Mouse (Mus musculus) liver, embryonic 14.5 days (tissue): ENCODE data around the gene Zfp970. TPM values are rescaled to one million over a fixed set of nuclear protein-coding genes. Genes with fewer than 3 reads are reported as not detected.
"Not testable (repeated sequence)": the region's sequence is repeated elsewhere in the genome, so short reads cannot be mapped to it uniquely, and the experiment has no call there.

Experiments
- ATAC-seq: fragments of 200-750 bp; cut with Nextera tagmentation; 2 replicates; pipeline ENCODE4 v1.8.0; 2017; ENCODE audit warnings: moderate number of reproducible peaks, mild to moderate bottlenecking, moderate library complexity; ENCODE audit not compliant: insufficient read depth
- DNase-seq, 3 experiments: peaks; one replicate each; pipeline ENCODE4 v3.0.0-alpha.2; 2012 to 2013; ENCODE audit warnings: low read depth in 3 of 3, low spot score in 3 of 3
- H3K27ac ChIP-seq: fragments of 300-500 bp; sonication (generic); 2 replicates; pipeline ENCODE4 v1.5.1; 2014; ENCODE audit warnings: moderate library complexity, mild to moderate bottlenecking, control low read depth, inconsistent platforms
- H3K27me3 ChIP-seq: fragments of 300-500 bp; sonication (generic); 2 replicates; pipeline ENCODE4 v1.6.1; 2014; ENCODE audit warnings: mild to moderate bottlenecking, low read length, moderate library complexity; ENCODE audit not compliant: control insufficient read depth, insufficient read depth
- H3K36me3 ChIP-seq: fragments of 300-500 bp; sonication (generic); replicated peaks from 2 replicates; pipeline ENCODE4 v1.6.1; 2014; ENCODE audit warnings: low read depth; ENCODE audit not compliant: control insufficient read depth, insufficient read depth
- H3K4me1 ChIP-seq, 2 experiments: fragments of 200-500 bp in 1 of 2; fragments of 300-500 bp in 1 of 2; sonication (generic) in 1 of 2; replicated peaks; 2 replicates each; pipeline ENCODE4 v1.6.1; 2012 to 2014; ENCODE audit warnings: antibody characterized with exemption in 1 of 2, inconsistent platforms in 1 of 2, low read length in 1 of 2; ENCODE audit not compliant: control insufficient read depth in 2 of 2, insufficient read depth in 2 of 2
- H3K4me2 ChIP-seq: fragments of 300-500 bp; sonication (generic); 2 replicates; pipeline ENCODE4 v1.6.1; 2014; ENCODE audit warnings: low read depth, mild to moderate bottlenecking, control low read depth, moderate library complexity
- H3K4me3 ChIP-seq, 2 experiments: fragments of 200-500 bp in 1 of 2; fragments of 300-500 bp in 1 of 2; sonication (generic) in 1 of 2; 2 replicates each; pipeline ENCODE4 v1.5.1; 2012 to 2014; ENCODE audit warnings: low read depth in 2 of 2, low read length in 2 of 2, mild to moderate bottlenecking in 2 of 2, control low read depth in 1 of 2, inconsistent platforms in 1 of 2, moderate library complexity in 1 of 2; ENCODE audit not compliant: insufficient read depth in 1 of 2
- H3K9ac ChIP-seq: fragments of 300-500 bp; sonication (generic); replicated peaks from 2 replicates; pipeline ENCODE4 v1.6.1; 2014; ENCODE audit warnings: mild to moderate bottlenecking, control low read depth, moderate library complexity
- H3K9me3 ChIP-seq: fragments of 300-500 bp; sonication (generic); 2 replicates; pipeline ENCODE4 v1.6.1; 2016; ENCODE audit warnings: low read length, mixed read lengths; ENCODE audit not compliant: control insufficient read depth
- whole genome bisulfite sequencing: fragments of 180-500 bp; shearing (Covaris S2); extraction: QIAGEN DNeasy Blood & Tissue Kit; methylation state at CpG from one replicate; pipeline ENCODE4 v1.1.7; 2014; ENCODE audit not compliant: insufficient replicate concordance; 5-methylcytosine and 5-hydroxymethylcytosine counted together
- polyA plus RNA-seq, 2 experiments: library from polyadenylated mRNA; depleted of rRNA in 1 of 2; stranded (reverse) in 1 of 2; unstranded in 1 of 2; fragments of >200 nt; fragmentation: Nextera tagmentation in 1 of 2; extraction: Ambion mirVana in 1 of 2; gene quantifications; 2 replicates each; pipeline versions ENCODE4 v1.2.1 to v1.2.3; 2012 to 2014

The Zfp970 gene
- polyA plus RNA-seq, 2 experiments = 1.6 to 3.1 TPM

DNA sequence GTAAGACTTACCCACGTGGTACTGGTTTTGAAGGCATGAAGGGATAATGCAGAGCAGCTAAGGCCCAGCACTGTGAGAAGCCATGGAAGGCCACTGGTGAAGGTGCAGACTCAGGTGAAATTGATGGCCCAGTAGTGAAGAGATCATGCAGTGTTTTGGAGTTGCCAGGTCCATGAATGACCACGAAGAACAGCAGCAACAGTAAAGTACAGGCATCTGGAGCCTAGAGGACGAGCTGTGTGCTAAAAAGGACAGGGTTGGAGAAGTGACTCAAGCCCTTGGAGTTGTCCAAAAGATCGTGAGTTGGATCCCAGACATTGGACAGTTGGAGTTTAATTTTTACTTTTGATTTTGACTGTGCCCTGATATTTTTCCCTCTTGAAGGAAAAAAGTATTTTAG is 46.8 kb downstream of the Zfp970 start:
- not testable (repeated sequence) for H3K27me3 ChIP-seq, H3K36me3 ChIP-seq, ATAC-seq, H3K9ac ChIP-seq, H3K4me2 ChIP-seq, H3K4me1 ChIP-seq, H3K4me3 ChIP-seq, H3K27ac ChIP-seq, DNase-seq, H3K9me3 ChIP-seq
- 37% methylated on average over 4 of the region's 4 CpGs for WGBS

GRCm38 (mm10) chr2:177511972-177512371 is 47.4 kb downstream of the Zfp970 start:
- WGBS = 57% methylated on average over 3 of the region's 3 CpGs
- not testable (repeated sequence) for H3K9ac ChIP-seq, H3K4me2 ChIP-seq

GRCm38 (mm10) chr2:177513991-177514479 is 49.5 kb downstream of the Zfp970 start:
- not testable (repeated sequence) for H3K27ac ChIP-seq, H3K4me3 ChIP-seq, H3K27me3 ChIP-seq, H3K4me2 ChIP-seq, DNase-seq, H3K9me3 ChIP-seq, H3K9ac ChIP-seq, H3K36me3 ChIP-seq, ATAC-seq, H3K4me1 ChIP-seq
- WGBS = 61% methylated on average over 4 of the region's 4 CpGs

More at GRCm38 (mm10) chr2:177511972-177512371, 47.4 kb downstream of the Zfp970 start:
- not testable (repeated sequence) for H3K27me3 ChIP-seq, H3K9me3 ChIP-seq, ATAC-seq, H3K4me3 ChIP-seq, DNase-seq, H3K4me1 ChIP-seq, H3K27ac ChIP-seq, H3K36me3 ChIP-seq

DNA sequence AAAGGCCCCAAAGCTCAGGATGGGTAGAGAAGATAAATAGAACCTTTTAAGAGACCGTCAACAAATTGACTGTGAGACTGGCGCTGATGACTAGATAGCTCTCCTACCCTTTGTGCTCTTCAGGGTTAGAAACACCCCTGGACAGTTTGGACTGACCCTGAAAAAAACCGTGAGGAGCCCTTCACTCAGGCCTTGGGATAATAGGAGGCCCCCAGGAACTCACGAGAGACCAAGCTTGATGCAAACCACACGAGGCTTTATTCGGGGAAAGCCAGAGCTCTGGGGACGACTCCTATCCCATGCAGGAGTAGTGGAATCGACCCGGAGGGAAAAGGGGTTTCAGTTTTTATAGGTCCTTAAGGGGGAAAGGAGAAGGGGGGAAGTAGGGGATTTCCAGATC is 53.2 kb downstream of the Zfp970 start:
- not testable (repeated sequence) for H3K9me3 ChIP-seq, H3K36me3 ChIP-seq, ATAC-seq, H3K4me1 ChIP-seq, H3K9ac ChIP-seq, H3K4me3 ChIP-seq, H3K27ac ChIP-seq, H3K4me2 ChIP-seq, DNase-seq, H3K27me3 ChIP-seq
- 61% methylated on average over 9 of the region's 9 CpGs for WGBS

DNA sequence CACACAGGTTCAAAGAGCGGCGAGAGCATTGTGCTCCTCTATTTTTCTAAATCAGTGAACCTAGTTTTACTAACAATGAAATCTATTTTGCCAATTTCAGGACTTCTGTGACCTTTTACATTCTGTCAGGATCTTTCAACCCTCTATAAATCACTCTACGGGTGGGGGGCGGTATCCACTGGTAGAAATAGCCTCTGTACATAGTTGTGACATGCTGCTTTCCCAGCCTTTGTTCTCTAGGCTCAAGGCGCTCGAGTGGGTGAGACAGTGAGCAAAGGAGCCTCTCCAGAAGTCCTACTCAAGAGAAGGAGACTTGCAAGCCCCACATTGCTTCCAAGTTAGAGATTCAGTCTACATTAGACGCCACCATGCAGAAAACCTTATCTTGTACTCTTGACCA is 53.8 kb downstream of the Zfp970 start:
- H3K9me3 ChIP-seq, H3K4me1 ChIP-seq, H3K27me3 ChIP-seq, H3K36me3 ChIP-seq, H3K27ac ChIP-seq, ATAC-seq, H3K9ac ChIP-seq, DNase-seq, H3K4me2 ChIP-seq, H3K4me3 ChIP-seq: not testable (repeated sequence)
- WGBS = 58% methylated on average over 7 of the region's 7 CpGs

- 54% methylated on average over 1 of the region's 1 CpGs for WGBS
- H3K4me1 ChIP-seq, DNase-seq, ATAC-seq, H3K27ac ChIP-seq, H3K27me3 ChIP-seq, H3K36me3 ChIP-seq, H3K4me3 ChIP-seq, H3K4me2 ChIP-seq, H3K9ac ChIP-seq, H3K9me3 ChIP-seq: not testable (repeated sequence)
Measured at GRCm38 (mm10) chr2:177518960-177519359, 54.4 kb downstream of the Zfp970 start.
